Mouse (Mus musculus): ENCODE results near the gene Pomgnt2.

DNA sequence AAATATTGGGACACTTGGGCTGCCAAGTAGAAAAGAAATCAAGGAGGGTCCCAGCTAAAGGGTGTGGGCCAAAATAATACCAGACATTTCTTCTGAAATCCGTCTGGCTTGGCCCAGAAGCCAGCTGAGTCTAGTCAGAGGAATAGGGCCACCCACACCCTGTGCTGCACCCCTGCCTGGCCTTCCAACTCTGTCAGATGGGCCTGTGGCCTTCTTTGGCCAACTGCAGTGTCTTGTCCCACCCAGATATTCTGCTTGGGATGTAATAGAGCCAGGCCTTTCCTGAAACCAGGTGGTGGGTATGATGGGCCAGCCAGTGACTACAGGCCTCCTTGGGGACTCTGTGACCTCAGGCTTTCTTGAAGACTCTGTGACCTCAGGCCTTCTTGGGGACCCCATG, 23.7 kb downstream of the Pomgnt2 start:
- TF ChIP-seq CTCF (conservative IDR thresholded peaks at IDR 0.05 in 1 of 2, IDR thresholded peaks at IDR 0.05 in 1 of 2; ENCODE audit: low read depth in 2 of 2, low read length in 2 of 2) (no peak), EP300 (IDR thresholded peaks at IDR 0.05; ENCODE audit: low read length) (no peak), MAZ (IDR thresholded peaks at IDR 0.05; ENCODE audit: low read depth, low read length) (no peak), BHLHE40 (IDR thresholded peaks at IDR 0.05; ENCODE audit: low read depth, low read length) (no peak), SMC3 (IDR thresholded peaks at IDR 0.05; ENCODE audit: low read depth, low read length) (no peak), HCFC1 (IDR thresholded peaks at IDR 0.05; ENCODE audit: low read depth, low read length) (no peak), POLR2A (IDR thresholded peaks at IDR 0.05; ENCODE audit: low read depth, low read length) (no peak), ETS1 (conservative IDR thresholded peaks at IDR 0.05; ENCODE audit: low read depth, low read length) (no peak), USF1 (IDR thresholded peaks at IDR 0.05; ENCODE audit: low read depth, low read length) (no peak), GABPA (IDR thresholded peaks at IDR 0.05; ENCODE audit: insufficient replicate concordance, low read depth, low read length) (no peak), ELF1 (IDR thresholded peaks at IDR 0.05; ENCODE audit: low read depth, low read length) (no peak), ZC3H11A (IDR thresholded peaks at IDR 0.05; ENCODE audit: low read depth, low read length) (no peak)

All from CH12.LX (cell line).